Mouse (Mus musculus): ENCODE measurements around the gene Sinhcaf. TPM values are rescaled to one million over a fixed set of nuclear protein-coding genes. Genes with fewer than 3 reads are reported as not detected.
"Not testable (repeated sequence)": the region's sequence is repeated elsewhere in the genome, so short reads cannot be mapped to it uniquely, and the experiment has no call there.

Gene Sinhcaf
- polyA plus RNA-seq, 1 experiment, result 4.4 TPM

DNA sequence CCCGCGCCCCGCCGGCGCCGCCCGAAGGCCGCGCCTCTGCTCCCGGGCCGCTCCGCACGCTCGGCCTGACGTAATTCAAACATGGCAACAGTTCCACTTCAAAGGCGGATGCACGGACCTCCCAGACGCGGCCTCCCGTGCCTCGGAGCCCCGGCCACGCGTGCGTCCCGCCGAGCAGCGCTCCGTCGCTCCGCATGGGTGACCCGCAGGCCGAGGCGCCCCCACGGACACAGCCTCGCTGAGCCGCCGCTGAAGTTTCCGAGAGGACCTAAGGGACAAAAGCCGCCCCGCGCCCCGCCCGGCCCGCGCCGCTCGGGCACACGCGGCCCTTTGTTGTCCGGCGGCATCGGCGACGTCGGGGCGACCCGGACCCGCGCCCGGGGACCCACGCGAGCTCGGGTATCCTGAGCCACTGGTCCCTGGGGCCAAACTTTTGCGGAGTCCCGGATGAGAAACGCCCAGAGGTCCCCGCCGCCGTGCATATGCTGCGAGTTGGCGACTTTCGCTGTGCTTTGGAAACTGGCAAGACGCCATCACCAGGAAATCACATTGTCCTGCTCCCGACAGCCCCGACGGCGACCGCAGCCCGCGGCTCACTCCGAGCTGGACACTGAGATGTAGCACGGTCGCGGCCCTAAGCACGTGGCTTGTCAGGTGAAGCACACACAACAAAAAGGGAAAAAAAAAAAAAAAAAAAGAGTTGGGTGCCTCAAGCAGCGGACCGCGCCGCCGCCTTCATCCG, 1.3 kb downstream of the Sinhcaf start:
- Histone ChIP-seq H3K4me3 (ENCODE audit: insufficient read depth, low read depth, low read length) (peak overlapping the region; percentile 88), H3K27ac (ENCODE audit: insufficient read depth, low read depth, low read length) (peak overlapping the region; percentile 84), H3K4me1 (ENCODE audit: control insufficient read depth, insufficient read depth, low read length) (peaks cover 8% of the 10 kb centered on the region), H3K36me3 (ENCODE audit: control insufficient read depth, insufficient read depth, low read length) (no peaks in the 10 kb centered on the region), H3K27me3 (replicated peaks; ENCODE audit: control insufficient read depth, insufficient read depth, low read length) (no peaks in the 10 kb centered on the region)
- peak; percentile 80 for DNase-seq
- no peak for TF ChIP-seq POLR2A (IDR thresholded peaks at IDR 0.05; ENCODE audit: low read depth, low read length)
- TF ChIP-seq CTCF (conservative IDR thresholded peaks at IDR 0.05; ENCODE audit: insufficient read depth, insufficient read length, low read depth, low read length), result no peak
- under 1% methylated on average over 92 of the region's 92 CpGs for WGBS

DNA sequence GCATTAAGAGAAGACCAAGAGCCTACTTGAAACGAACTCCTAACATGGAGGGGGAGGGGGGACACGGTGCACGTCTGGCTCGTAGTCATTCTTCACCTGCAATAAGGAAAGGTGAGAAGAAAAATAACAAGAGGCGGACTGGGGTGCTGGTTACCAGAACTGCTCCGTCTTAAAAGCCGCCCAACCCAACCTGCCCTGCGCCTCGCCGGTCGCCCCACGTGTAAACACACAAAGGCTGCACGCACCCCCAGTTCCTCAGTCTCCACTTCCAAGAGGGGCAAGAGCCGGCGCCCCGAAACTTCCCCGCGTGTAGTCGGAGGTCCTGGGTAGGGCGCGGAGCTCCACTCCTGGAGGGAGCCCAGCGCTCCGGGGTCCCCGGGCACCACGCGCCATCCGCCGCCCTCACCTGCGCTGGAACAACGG, 1.9 kb downstream of the Sinhcaf start:
- Histone ChIP-seq H3K36me3 (ENCODE audit: control insufficient read depth, insufficient read depth, low read length) (no peaks in the 10 kb centered on the region), H3K27me3 (replicated peaks; ENCODE audit: control insufficient read depth, insufficient read depth, low read length) (no peaks in the 10 kb centered on the region), H3K27ac (ENCODE audit: insufficient read depth, low read depth, low read length) (peak overlapping the region; percentile 84), H3K4me3 (ENCODE audit: insufficient read depth, low read depth, low read length) (peak overlapping the region; percentile 88), H3K4me1 (ENCODE audit: control insufficient read depth, insufficient read depth, low read length) (peaks cover 8% of the 10 kb centered on the region)
- under 1% methylated on average over 30 of the region's 30 CpGs for WGBS
- TF ChIP-seq CTCF (conservative IDR thresholded peaks at IDR 0.05; ENCODE audit: insufficient read depth, insufficient read length, low read depth, low read length) (no peak), POLR2A (IDR thresholded peaks at IDR 0.05; ENCODE audit: low read depth, low read length) (no peak)
- DNase-seq, result no peak

- DNase-seq, result peak; percentile 50
- H3K36me3 ChIP-seq (ENCODE audit: control insufficient read depth, insufficient read depth, low read length), result no peaks in the 10 kb centered on the region
- TF ChIP-seq CTCF (conservative IDR thresholded peaks at IDR 0.05; ENCODE audit: insufficient read depth, insufficient read length, low read depth, low read length) (no peak), POLR2A (IDR thresholded peaks at IDR 0.05; ENCODE audit: low read depth, low read length) (no peak)
- 0 out of 2 replicates have a peak overlapping the region, but pooled peaks have one; percentile 84 for H3K27ac ChIP-seq (ENCODE audit: insufficient read depth, low read depth, low read length)
- H3K27me3 ChIP-seq (replicated peaks; ENCODE audit: control insufficient read depth, insufficient read depth, low read length), result no peaks in the 10 kb centered on the region
- H3K4me3 ChIP-seq (ENCODE audit: insufficient read depth, low read depth, low read length), result no peak overlapping the region
- peaks cover 8% of the 10 kb centered on the region for H3K4me1 ChIP-seq (ENCODE audit: control insufficient read depth, insufficient read depth, low read length)
- WGBS, result 38% methylated on average over 3 of the region's 3 CpGs
Measured at GRCm38 (mm10) chr6:148943695-148944094, 2.6 kb downstream of the Sinhcaf start.

GRCm38 (mm10) chr6:148942406-148942805, 3.9 kb downstream of the Sinhcaf start:
- Histone ChIP-seq H3K27ac (ENCODE audit: insufficient read depth, low read depth, low read length) (no peak overlapping the region), H3K36me3 (ENCODE audit: control insufficient read depth, insufficient read depth, low read length) (no peaks in the 10 kb centered on the region), H3K27me3 (replicated peaks; ENCODE audit: control insufficient read depth, insufficient read depth, low read length) (no peaks in the 10 kb centered on the region), H3K4me3 (ENCODE audit: insufficient read depth, low read depth, low read length) (no peak overlapping the region), H3K4me1 (ENCODE audit: control insufficient read depth, insufficient read depth, low read length) (peaks cover 15% of the 10 kb centered on the region)
- TF ChIP-seq POLR2A (IDR thresholded peaks at IDR 0.05; ENCODE audit: low read depth, low read length) (no peak), CTCF (conservative IDR thresholded peaks at IDR 0.05; ENCODE audit: insufficient read depth, insufficient read length, low read depth, low read length) (no peak)
- no peak for DNase-seq
- 86% methylated on average over 4 of the region's 4 CpGs for WGBS

DNA sequence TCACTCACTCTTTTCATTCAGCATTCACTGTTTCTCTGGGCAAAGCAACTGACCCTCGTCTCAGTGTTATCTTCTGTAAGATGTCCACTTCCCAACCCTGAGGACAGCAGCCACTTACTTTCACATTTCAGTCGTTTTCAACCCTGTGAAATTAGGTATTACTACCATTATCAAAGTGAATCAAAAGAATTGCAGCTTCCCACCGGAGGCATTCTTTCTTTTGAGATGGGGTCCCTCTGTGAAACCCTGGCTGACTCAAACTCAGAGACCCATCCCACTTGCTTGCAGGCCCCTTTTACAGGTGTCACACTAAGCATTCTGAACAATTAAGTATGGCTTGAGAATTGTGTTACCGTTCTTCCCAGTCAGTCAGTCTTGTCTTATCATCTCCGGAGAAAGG, 4.4 kb downstream of the Sinhcaf start:
- no peak overlapping the region for H3K4me3 ChIP-seq (ENCODE audit: insufficient read depth, low read depth, low read length)
- peaks cover 15% of the 10 kb centered on the region for H3K4me1 ChIP-seq (ENCODE audit: control insufficient read depth, insufficient read depth, low read length)
- no peaks in the 10 kb centered on the region for H3K36me3 ChIP-seq (ENCODE audit: control insufficient read depth, insufficient read depth, low read length)
- no peak for TF ChIP-seq POLR2A (IDR thresholded peaks at IDR 0.05; ENCODE audit: low read depth, low read length)
- DNase-seq, result no peak
- H3K27ac ChIP-seq (ENCODE audit: insufficient read depth, low read depth, low read length), result peak overlapping the region; percentile 35
- WGBS, result 65% methylated on average over 5 of the region's 5 CpGs
- H3K27me3 ChIP-seq (replicated peaks; ENCODE audit: control insufficient read depth, insufficient read depth, low read length), result no peaks in the 10 kb centered on the region

GRCm38 (mm10) chr6:148940383-148940782, 5.9 kb downstream of the Sinhcaf start:
- H3K27ac ChIP-seq (ENCODE audit: insufficient read depth, low read depth, low read length); H3K36me3 ChIP-seq (ENCODE audit: control insufficient read depth, insufficient read depth, low read length); DNase-seq; H3K4me3 ChIP-seq (ENCODE audit: insufficient read depth, low read depth, low read length); H3K27me3 ChIP-seq (replicated peaks; ENCODE audit: control insufficient read depth, insufficient read depth, low read length): not testable (repeated sequence)
- peaks cover 18% of the 10 kb centered on the region for H3K4me1 ChIP-seq (ENCODE audit: control insufficient read depth, insufficient read depth, low read length)
- 69% methylated on average over 2 of the region's 3 CpGs for WGBS

DNA sequence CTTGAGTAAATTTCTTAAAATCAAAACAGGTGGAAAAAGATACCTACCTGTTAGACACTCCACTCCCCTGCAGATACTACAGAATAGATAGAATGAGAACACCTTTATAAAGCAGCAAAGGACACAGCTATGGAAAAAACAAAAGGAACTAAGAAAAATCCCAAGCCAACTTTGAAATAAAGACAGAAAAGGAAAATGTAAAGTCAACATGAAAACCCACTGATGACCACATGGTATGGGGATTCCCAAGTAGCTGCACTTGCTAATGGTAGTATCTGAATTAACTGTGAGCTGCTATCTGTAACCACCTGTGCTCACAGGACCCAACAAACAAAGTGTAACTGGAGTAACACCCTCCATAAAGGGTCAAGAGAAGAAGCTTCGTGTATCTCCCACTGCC, 8.6 kb downstream of the Sinhcaf start:
- DNase-seq, result no peak
- no peak for TF ChIP-seq CTCF (conservative IDR thresholded peaks at IDR 0.05; ENCODE audit: insufficient read depth, insufficient read length, low read depth, low read length)
- no peak for TF ChIP-seq POLR2A (IDR thresholded peaks at IDR 0.05; ENCODE audit: low read depth, low read length)
- H3K4me3 ChIP-seq (ENCODE audit: insufficient read depth, low read depth, low read length), result no peak overlapping the region
- no peaks in the 10 kb centered on the region for H3K27me3 ChIP-seq (replicated peaks; ENCODE audit: control insufficient read depth, insufficient read depth, low read length)
- H3K27ac ChIP-seq (ENCODE audit: insufficient read depth, low read depth, low read length), result peak overlapping the region; percentile 26
- H3K36me3 ChIP-seq (ENCODE audit: control insufficient read depth, insufficient read depth, low read length), result no peaks in the 10 kb centered on the region
- H3K4me1 ChIP-seq (ENCODE audit: control insufficient read depth, insufficient read depth, low read length), result peaks cover 23% of the 10 kb centered on the region
- WGBS, result 37% methylated on average over 1 of the region's 1 CpGs

Data from kidney, adult 2 months (tissue).